Mouse (Mus musculus) CH12.LX (cell line): ENCODE measurements around the gene Afg1l.

Experiments used
- CTCF ChIP-seq, 2 experiments: IDR thresholded peaks in 1 of 2; conservative IDR thresholded peaks in 1 of 2; 2 replicates each; pipeline ENCODE4 v1.5.1; 2011 to 2012; ENCODE audit warnings: low read depth in 2 of 2, low read length in 2 of 2, improper control_type of control experiment in 1 of 2, inconsistent platforms in 1 of 2, mild to moderate bottlenecking in 1 of 2, moderate library complexity in 1 of 2
- ELF1 ChIP-seq: IDR thresholded peaks from 2 replicates; pipeline ENCODE4 v1.6.1; 2014; ENCODE audit warnings: low read depth, mild to moderate bottlenecking, inconsistent platforms, low read length, improper control_type of control experiment
- EP300 ChIP-seq: IDR thresholded peaks from 2 replicates; pipeline ENCODE4 v1.6.1; 2011; ENCODE audit warnings: low read length, improper control_type of control experiment

- TF ChIP-seq ELF1 (peak; percentile 91), CTCF (conservative IDR thresholded peaks at IDR 0.05 in 1 of 2, IDR thresholded peaks at IDR 0.05 in 1 of 2; ENCODE audit: low read depth in 2 of 2, low read length in 2 of 2) (no peak), EP300 (no peak; the same call in 1 of the 2 replicates)
Measured at GRCm38 (mm10) chr10:42478341-42478720, at the start of gene Afg1l.
